Mouse (Mus musculus): ENCODE data around the gene Mpv17. TPM values are rescaled to one million over a fixed set of nuclear protein-coding genes. Genes with fewer than 3 reads are reported as not detected.

Gene Mpv17
- polyA plus RNA-seq, 1 experiment from 2014 or later, result 57.1 TPM

DNA sequence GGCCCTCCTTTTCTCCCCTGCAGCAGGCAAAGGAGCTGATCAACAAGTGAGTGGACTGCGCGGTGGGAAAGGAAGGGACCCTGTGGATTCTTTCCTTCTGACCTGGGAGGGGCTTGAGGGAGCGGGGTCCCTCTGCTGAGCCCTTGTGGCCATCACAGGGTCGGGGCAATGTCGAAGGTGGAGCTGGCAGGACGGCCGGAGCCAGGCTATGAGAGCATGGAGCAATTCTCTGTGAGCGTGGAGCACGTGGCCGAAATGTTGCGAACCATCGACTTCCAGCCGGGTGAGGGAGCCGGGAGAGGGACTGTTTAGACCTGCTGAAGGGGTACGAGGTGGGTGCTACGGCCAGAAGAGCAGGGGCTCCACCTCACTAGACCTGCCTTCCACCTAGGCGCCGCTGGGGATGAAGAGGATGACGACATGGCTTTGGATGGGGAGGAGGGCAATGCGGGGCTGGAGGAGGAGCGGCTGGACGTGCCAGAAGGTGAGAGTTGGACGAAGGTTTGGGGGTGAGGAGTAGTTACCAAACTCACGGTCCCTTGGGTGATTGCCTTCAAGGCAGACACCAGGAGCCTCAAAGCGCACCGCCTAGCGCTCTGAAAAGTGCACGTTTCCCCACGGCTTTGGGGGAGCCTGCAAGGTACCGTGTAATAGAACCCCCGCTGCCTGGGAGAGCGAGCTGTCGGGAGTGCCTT lies 17.2 kb downstream of the Mpv17 start:
- H3K9ac ChIP-seq, result no peak overlapping the region; the same call in 1 of the 2 replicates
- ATAC-seq, result 0 out of 2 replicates have a peak, but pooled peaks have one; percentile 24
- H3K4me2 ChIP-seq, result peak overlapping the region; percentile 52
- peak overlapping the region; percentile 27 for H3K4me3 ChIP-seq
- H3K4me1 ChIP-seq, result peaks cover 20% of the 10 kb centered on the region
- under 1% methylated on average over 33 of the region's 33 CpGs for WGBS
- peaks cover 73% of the 10 kb centered on the region for H3K27me3 ChIP-seq
- H3K27ac ChIP-seq, result no peak overlapping the region
- H3K36me3 ChIP-seq (ENCODE audit: poor library complexity, severe bottlenecking), result peaks cover 10% of the 10 kb centered on the region
- H3K9me3 ChIP-seq (replicated peaks), result no peaks in the 10 kb centered on the region

DNA sequence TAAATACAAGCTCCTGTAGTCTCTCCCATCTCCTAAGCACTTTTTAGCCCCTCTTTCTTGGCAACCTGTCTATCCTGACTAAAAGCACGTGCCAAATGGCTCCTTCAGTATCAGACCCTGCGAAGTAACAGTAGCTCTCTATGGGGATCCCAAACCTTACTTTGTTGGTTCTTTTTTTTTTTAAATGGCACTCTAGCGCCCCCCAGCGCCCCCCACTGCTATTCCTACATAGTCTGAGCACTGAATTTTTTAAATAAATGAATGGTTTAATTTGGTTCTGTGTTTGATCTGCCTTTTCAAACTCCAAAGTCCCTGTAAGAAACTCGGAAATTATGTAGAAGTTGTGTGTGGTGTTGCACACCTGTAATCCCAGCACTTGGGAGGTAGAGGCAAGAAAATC lies 28.0 kb downstream of the Mpv17 start:
- Histone ChIP-seq H3K4me1 (no peaks in the 10 kb centered on the region), H3K27ac (no peak overlapping the region), H3K4me2 (no peak overlapping the region), H3K9ac (no peak overlapping the region), H3K4me3 (no peak overlapping the region), H3K36me3 (ENCODE audit: poor library complexity, severe bottlenecking) (no peaks in the 10 kb centered on the region), H3K9me3 (replicated peaks) (no peaks in the 10 kb centered on the region), H3K27me3 (no peaks in the 10 kb centered on the region; the same call in 1 of the 2 replicates)
- no peak for ATAC-seq
- WGBS, result 44% methylated on average over 5 of the region's 5 CpGs

DNA sequence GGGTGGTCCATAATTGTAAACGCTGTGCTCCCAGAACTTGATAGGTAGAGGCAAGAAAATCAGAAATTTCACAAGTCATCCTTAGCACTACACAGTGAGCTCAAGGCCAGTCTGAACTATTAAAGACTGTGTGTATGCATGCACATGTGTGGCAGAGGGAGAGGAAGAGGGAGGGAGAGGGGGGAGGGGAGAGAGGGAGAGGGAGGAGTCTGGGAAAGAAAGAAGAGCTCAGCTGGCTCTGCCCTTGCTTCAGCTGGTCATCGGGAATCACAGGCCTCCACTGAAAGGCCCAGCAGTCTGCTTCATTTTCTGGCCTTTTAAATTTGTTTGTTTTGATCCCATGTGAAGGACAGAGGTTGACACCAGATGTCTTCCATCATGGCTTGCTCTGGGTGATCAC lies 30.6 kb downstream of the Mpv17 start:
- Histone ChIP-seq H3K27ac (no peak overlapping the region), H3K36me3 (ENCODE audit: poor library complexity, severe bottlenecking) (no peaks in the 10 kb centered on the region), H3K9ac (no peak overlapping the region), H3K4me2 (no peak overlapping the region), H3K9me3 (replicated peaks) (no peaks in the 10 kb centered on the region), H3K4me1 (no peaks in the 10 kb centered on the region), H3K4me3 (no peak overlapping the region), H3K27me3 (no peaks in the 10 kb centered on the region)
- ATAC-seq, result no peak
- WGBS, result 48% methylated on average over 2 of the region's 2 CpGs

DNA sequence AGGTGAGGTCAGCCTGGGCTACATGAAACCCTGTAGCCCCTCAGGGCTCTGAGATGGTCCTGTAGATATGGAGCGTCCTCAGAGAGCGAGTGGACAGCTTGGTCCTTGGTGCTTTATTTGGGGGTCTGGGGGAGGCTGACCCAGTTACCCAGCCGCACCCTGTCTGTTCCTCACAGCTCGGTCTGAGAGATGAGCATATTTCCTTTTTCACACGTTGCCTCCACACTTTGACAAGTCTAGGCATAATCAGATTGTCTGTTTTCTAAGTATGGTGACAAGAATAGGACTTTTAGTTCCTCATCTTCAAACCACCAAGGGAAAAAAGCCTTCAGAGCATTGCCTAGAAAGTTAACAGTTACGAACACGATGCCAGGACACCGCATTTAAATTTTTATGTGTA lies 32.9 kb downstream of the Mpv17 start:
- 91% methylated on average over 8 of the region's 8 CpGs for WGBS
- no peak for ATAC-seq
- Histone ChIP-seq H3K36me3 (ENCODE audit: poor library complexity, severe bottlenecking) (no peaks in the 10 kb centered on the region), H3K4me1 (no peaks in the 10 kb centered on the region), H3K27me3 (0 out of 2 replicates have a peak, but pooled peaks cover 3% of the 10 kb centered on the region), H3K27ac (no peak overlapping the region), H3K4me2 (no peak overlapping the region), H3K9me3 (replicated peaks) (no peaks in the 10 kb centered on the region), H3K9ac (no peak overlapping the region), H3K4me3 (no peak overlapping the region)

DNA sequence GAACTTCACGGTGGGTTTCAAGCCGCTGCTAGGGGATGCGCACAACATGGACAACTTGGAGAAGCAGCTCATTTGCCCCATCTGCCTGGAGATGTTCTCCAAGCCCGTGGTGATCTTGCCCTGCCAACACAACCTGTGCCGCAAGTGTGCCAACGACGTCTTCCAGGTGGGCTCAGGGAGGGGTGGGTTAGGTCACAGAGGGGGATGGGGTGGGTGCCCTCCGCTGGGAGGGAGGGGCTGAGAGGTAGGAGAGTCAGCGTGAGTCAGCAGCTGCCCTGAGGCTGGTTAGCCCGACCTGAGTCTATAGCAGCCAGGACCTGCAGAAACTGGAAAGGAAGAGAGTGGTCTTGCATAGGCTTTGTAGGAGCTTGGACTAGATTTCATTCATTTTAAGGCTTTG lies 37.1 kb downstream of the Mpv17 start:
- 35% methylated on average over 10 of the region's 10 CpGs for WGBS
- Histone ChIP-seq H3K4me2 (no peak overlapping the region), H3K4me3 (no peak overlapping the region), H3K9ac (no peak overlapping the region), H3K9me3 (replicated peaks) (no peaks in the 10 kb centered on the region), H3K36me3 (ENCODE audit: poor library complexity, severe bottlenecking) (no peaks in the 10 kb centered on the region), H3K27me3 (0 out of 2 replicates have a peak, but pooled peaks cover 3% of the 10 kb centered on the region), H3K4me1 (no peaks in the 10 kb centered on the region), H3K27ac (no peak overlapping the region)
- ATAC-seq, result no peak

DNA sequence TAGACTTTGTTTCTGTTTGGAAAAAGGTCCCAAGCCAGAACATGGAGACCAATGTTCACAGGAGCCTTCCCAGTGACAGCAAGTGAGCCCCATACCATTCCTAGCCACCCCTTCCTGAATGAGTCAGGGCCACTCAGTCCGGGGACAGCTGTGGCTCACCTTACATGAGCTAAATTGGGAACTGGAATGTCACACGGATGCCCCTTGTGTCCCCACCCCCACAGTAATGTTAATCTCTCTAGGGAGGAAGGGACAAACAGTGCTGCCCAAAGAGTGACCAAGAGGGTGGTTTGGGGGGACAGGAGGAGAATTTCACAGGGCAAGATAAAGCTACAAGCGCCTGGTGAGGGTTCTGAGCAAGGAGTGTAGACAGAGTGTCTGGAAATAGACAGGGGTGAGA lies 37.7 kb downstream of the Mpv17 start, which contains the start of gene Trim54:
TSS of gene Trim54 (plus strand) at position 359 of the 400 bp plus-strand sequence.
- WGBS, result 50% methylated on average over 3 of the region's 3 CpGs

DNA sequence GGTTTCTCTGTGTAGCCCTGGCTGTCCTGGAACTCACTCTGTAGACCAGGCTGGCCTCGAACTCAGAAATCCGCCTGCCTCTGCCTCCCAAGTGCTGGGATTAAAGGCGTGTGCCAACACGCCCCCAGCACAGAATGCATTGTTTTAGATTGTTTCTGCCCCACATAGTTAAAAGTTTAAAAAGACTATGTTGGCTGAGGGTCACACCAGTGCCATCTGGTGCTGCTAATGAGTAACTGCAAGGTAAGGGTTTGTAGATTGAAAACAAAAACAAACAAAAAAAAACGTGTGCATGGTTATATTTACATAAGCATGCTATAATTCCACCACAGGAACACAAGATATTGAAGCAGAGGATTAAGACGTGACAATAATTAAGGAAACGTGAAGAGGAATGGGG lies 43.3 kb downstream of the Mpv17 start:
- Histone ChIP-seq H3K4me1 (no peaks in the 10 kb centered on the region), H3K9ac (no peak overlapping the region), H3K27me3 (no peaks in the 10 kb centered on the region), H3K9me3 (replicated peaks) (no peaks in the 10 kb centered on the region; the same call in 1 of the 2 replicates), H3K36me3 (ENCODE audit: poor library complexity, severe bottlenecking) (no peaks in the 10 kb centered on the region), H3K27ac (no peak overlapping the region), H3K4me2 (no peak overlapping the region), H3K4me3 (no peak overlapping the region)
- 40% methylated on average over 7 of the region's 7 CpGs for WGBS
- ATAC-seq, result no peak

More for the DNA sequence above, 37.7 kb downstream of the Mpv17 start, which contains the start of gene Trim54:
- ATAC-seq, result no peak
- H3K4me1 ChIP-seq, result no peaks in the 10 kb centered on the region
- H3K36me3 ChIP-seq (ENCODE audit: poor library complexity, severe bottlenecking), result no peaks in the 10 kb centered on the region
- no peak within 1 kb of the TSS for H3K9ac ChIP-seq
- H3K4me3 ChIP-seq, result no peak within 1 kb of the TSS
- H3K9me3 ChIP-seq (replicated peaks), result no peaks in the 10 kb centered on the region
- no peak within 1 kb of the TSS for H3K27ac ChIP-seq
- H3K4me2 ChIP-seq, result no peak within 1 kb of the TSS
- 0 out of 2 replicates have a peak, but pooled peaks cover 3% of the 10 kb centered on the region for H3K27me3 ChIP-seq

DNA sequence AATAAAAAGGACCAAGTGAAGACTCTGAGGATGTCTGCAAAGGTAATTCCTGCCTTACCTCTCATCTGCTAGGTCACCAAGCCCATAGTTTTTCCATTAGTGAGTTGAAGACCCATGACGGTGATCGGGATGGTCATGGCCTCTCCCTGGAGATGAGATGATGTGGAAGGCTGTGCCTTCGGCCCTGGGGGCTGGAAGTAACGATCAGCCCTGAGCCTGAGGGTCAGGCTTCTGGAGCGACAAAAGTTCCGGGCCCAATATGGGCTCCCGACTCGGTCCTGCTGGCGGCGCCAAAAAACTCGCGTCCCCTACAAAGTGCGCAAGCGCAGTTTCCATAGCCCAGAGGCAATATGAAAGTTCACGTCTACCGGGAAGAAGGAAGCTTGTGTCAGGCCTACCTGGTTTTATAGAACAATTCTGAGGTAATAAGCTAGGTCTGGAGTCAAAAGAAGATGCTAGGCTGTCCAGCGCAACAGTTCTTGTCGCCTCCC lies 46.0 kb downstream of the Mpv17 start, which contains the start of gene Slc30a3:
TSS of gene Slc30a3 (minus strand) at position 238 of the 491 bp plus-strand sequence.
- WGBS, result 92% methylated on average over 18 of the region's 18 CpGs

DNA sequence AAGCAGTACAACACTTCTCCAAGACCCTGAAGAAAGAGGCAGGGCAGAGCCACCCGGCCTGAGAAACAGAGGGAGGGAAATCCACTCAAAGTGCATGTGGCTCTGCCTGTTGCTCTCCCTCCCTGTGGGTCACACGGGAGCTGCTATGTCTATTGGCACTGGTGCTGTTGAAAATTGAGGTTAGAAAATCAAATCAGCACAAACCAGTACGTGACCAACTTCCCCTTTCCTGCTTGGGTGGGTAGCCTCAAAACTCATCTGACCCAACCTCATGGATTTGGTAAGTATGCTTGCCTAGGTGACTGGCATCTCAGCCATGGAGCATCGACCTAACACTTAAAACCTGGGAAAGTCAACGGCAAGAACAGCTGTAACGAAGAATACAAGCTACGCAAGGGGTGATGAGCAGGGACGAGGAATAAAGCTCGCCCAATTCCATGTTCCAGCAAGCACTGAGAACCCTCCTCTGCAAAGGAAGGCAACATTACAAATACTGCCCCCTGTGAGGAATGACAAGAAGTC lies 48.2 kb downstream of the Mpv17 start, which contains the start of gene Dnajc5g:
TSS of gene Dnajc5g (plus strand) at position 472 of the 522 bp plus-strand sequence.
- Histone ChIP-seq H3K27ac (no peak within 1 kb of the TSS), H3K27me3 (0 out of 2 replicates have a peak, but pooled peaks cover 2% of the 10 kb centered on the region), H3K4me3 (no peak within 1 kb of the TSS), H3K36me3 (ENCODE audit: poor library complexity, severe bottlenecking) (no peaks in the 10 kb centered on the region), H3K9me3 (replicated peaks) (no peaks in the 10 kb centered on the region; the same call in 1 of the 2 replicates), H3K4me2 (no peak within 1 kb of the TSS), H3K9ac (no peak within 1 kb of the TSS), H3K4me1 (no peaks in the 10 kb centered on the region)
- ATAC-seq, result no peak
- 89% methylated on average over 9 of the region's 9 CpGs for WGBS

More for the DNA sequence above, 46.0 kb downstream of the Mpv17 start, which contains the start of gene Slc30a3:
- Histone ChIP-seq H3K36me3 (ENCODE audit: poor library complexity, severe bottlenecking) (no peaks in the 10 kb centered on the region), H3K4me2 (no peak within 1 kb of the TSS), H3K27ac (no peak within 1 kb of the TSS), H3K9me3 (replicated peaks) (no peaks in the 10 kb centered on the region; the same call in 1 of the 2 replicates), H3K4me1 (no peaks in the 10 kb centered on the region), H3K9ac (no peak within 1 kb of the TSS), H3K4me3 (no peak within 1 kb of the TSS), H3K27me3 (0 out of 2 replicates have a peak, but pooled peaks cover 2% of the 10 kb centered on the region)
- no peak for ATAC-seq

DNA sequence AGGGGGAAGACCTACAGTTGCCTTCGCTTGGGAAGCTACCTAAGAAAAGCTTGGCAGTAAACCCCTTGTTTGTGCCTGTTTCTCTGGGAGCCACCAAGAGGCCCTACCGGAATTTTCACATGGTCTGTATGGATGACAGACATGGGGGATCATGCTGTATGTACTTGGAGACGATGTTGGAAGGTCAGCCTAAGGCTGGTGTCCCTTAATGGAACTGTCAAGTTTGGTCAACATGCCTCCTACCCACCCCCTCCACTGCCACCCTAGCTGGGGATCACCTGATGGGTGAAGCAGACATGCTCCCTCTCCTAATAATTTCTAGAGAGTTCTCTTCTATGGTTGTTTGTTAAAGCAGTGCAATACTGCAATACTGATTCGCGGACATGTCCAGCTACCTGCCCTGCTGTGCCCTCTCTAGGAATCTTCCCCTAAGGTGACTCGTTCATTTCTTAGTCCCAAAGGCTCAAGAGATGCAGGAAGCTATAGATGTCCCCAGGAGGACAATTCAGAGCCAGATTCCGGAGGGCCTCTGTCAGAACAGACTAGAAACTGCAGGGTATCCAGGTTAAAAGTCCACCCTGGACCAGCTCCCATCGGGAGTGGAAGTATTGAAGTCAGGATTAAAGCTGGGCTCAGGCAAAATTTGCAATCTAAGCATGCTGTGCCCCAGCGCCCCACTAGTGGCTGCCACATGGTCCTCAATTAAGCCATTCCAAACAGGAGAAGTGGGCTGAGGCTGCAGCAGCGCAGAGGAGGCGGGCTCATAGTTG lies 58.2 kb downstream of the Mpv17 start:
- 0 out of 2 replicates have a peak overlapping the region, but pooled peaks have one; percentile 16 for H3K9ac ChIP-seq
- peaks cover 90% of the 10 kb centered on the region for H3K27me3 ChIP-seq
- H3K9me3 ChIP-seq (replicated peaks), result no peaks in the 10 kb centered on the region
- H3K4me1 ChIP-seq, result peaks cover 36% of the 10 kb centered on the region
- no peak for ATAC-seq
- peak overlapping the region; percentile 43 for H3K4me3 ChIP-seq
- H3K27ac ChIP-seq, result no peak overlapping the region
- 23% methylated on average over 11 of the region's 11 CpGs for WGBS
- H3K4me2 ChIP-seq, result peak overlapping the region; percentile 72
- no peaks in the 10 kb centered on the region for H3K36me3 ChIP-seq (ENCODE audit: poor library complexity, severe bottlenecking)

DNA sequence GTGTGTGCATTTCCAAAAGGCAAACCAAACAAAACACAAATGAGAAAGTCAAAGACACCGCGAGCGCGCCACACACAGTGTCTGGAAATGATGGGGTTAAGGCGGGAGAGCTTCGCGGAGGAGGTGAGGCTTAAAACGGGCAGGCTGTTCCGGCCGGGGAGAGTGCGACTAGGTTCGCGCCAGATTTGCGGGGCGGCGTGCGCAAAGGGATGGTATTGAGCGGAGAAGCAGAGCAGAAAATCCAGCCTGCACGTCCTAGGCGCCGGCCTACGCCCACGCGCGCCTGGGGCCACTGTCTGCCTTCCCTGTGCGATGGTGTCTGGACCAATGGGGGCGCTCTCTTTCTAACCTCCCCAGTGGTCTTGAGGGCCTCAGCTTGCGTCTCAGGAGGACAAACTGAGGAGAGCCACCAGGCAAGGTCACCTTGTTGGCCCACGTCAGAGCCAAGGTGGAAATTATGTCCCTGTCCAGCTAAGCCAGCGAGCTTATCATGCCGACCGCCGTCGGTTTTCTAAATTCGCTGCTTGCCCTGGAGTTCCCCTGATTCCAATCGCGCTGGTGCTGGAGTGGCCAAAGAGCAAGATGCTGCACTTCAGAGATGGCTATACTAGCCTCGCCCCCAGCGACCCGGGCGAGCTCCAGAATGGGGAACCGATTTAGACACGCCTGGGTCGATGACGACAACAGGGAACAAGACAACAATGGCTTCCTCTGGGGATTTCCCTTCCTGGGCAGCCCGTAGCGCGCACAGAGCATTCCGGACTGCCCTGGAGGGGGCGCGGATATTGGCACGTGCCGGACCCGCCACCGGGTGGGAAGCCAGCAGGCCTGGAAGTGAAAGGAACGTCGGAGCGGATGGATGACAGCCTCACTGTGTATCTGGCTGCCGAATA lies 59.0 kb downstream of the Mpv17 start:
- H3K4me2 ChIP-seq, result peak overlapping the region; percentile 72
- ATAC-seq, result no peak
- no peaks in the 10 kb centered on the region for H3K36me3 ChIP-seq (ENCODE audit: poor library complexity, severe bottlenecking)
- H3K4me1 ChIP-seq, result peaks cover 36% of the 10 kb centered on the region
- H3K9me3 ChIP-seq (replicated peaks), result no peaks in the 10 kb centered on the region
- under 1% methylated on average over 59 of the region's 59 CpGs for WGBS
- peaks cover 98% of the 10 kb centered on the region for H3K27me3 ChIP-seq
- peak overlapping the region; percentile 43 for H3K4me3 ChIP-seq
- H3K27ac ChIP-seq, result no peak overlapping the region
- 0 out of 2 replicates have a peak overlapping the region, but pooled peaks have one; percentile 16 for H3K9ac ChIP-seq

All from forebrain, embryonic 13.5 days (tissue).